Mouse (Mus musculus) limb, embryonic 11.5 days (tissue): ENCODE data around the gene Trp53rkb. TPM values are rescaled to one million over a fixed set of nuclear protein-coding genes. Genes with fewer than 3 reads are reported as not detected.
"Not testable (repeated sequence)": the region's sequence is repeated elsewhere in the genome, so short reads cannot be mapped to it uniquely, and the experiment has no call there.

Source experiments
- ATAC-seq: fragments of 200-750 bp; cut with Nextera tagmentation; 2 replicates; pipeline ENCODE4 v1.8.0; 2017; ENCODE audit warnings: low read depth; ENCODE audit not compliant: insufficient number of reproducible peaks, low FRiP score, low TSS enrichment
- DNase-seq: peaks from one replicate; pipeline ENCODE4 v3.0.0-alpha.2; 2015; ENCODE audit warnings: low spot score
- H3K27ac ChIP-seq: fragments of 300-500 bp; sonication (generic); replicated peaks from 2 replicates; pipeline ENCODE4 v1.5.1; 2014; ENCODE audit warnings: low read depth, mild to moderate bottlenecking, low read length
- H3K27me3 ChIP-seq: fragments of 300-500 bp; sonication (generic); 2 replicates; pipeline ENCODE4 v1.6.1; 2014; ENCODE audit warnings: mild to moderate bottlenecking, low read length, mixed read lengths; ENCODE audit not compliant: control insufficient read depth, insufficient read depth
- H3K36me3 ChIP-seq: fragments of 300-500 bp; sonication (generic); 2 replicates; pipeline ENCODE4 v1.6.1; 2014; ENCODE audit warnings: mild to moderate bottlenecking, low read length, moderate library complexity, mixed read lengths; ENCODE audit not compliant: control insufficient read depth, insufficient read depth
- H3K4me1 ChIP-seq: fragments of 300-500 bp; sonication (generic); 2 replicates; pipeline ENCODE4 v1.6.1; 2014; ENCODE audit warnings: low read length, mixed read lengths; ENCODE audit not compliant: control insufficient read depth, insufficient read depth
- H3K4me2 ChIP-seq: fragments of 300-500 bp; sonication (generic); 2 replicates; pipeline ENCODE4 v1.6.1; 2014; ENCODE audit warnings: low read depth, mild to moderate bottlenecking, moderate library complexity; ENCODE audit not compliant: severe bottlenecking
- H3K4me3 ChIP-seq: fragments of 300-500 bp; sonication (generic); 2 replicates; pipeline ENCODE4 v1.5.1; 2014; ENCODE audit warnings: low read depth, low read length
- H3K9ac ChIP-seq: fragments of 300-500 bp; sonication (generic); 2 replicates; pipeline ENCODE4 v1.6.1; 2014; ENCODE audit warnings: mild to moderate bottlenecking, low read length
- H3K9me3 ChIP-seq: fragments of 300-500 bp; sonication (generic); 2 replicates; pipeline ENCODE4 v1.6.1; 2016; ENCODE audit warnings: low read length; ENCODE audit not compliant: control insufficient read depth
- WGBS: fragments of 180-500 bp; shearing (Covaris S2); extraction: QIAGEN DNeasy Blood & Tissue Kit; methylation state at CpG from one replicate; pipeline ENCODE4 v1.1.7; 2014; 5-methylcytosine and 5-hydroxymethylcytosine counted together
- polyA plus RNA-seq: library from polyadenylated mRNA; unstranded; fragments of >200 nt; fragmentation: Nextera tagmentation; extraction: Ambion mirVana; gene quantifications from 2 replicates; pipeline ENCODE4 v1.2.1, GENCODE M21; 2014

Trp53rkb gene
- polyA plus RNA-seq, 1 experiment from 2014 or later: 11.1 TPM

GRCm38 (mm10) chr2:166780980-166781578 is 11.3 kb upstream of the Trp53rkb start:
- H3K27ac ChIP-seq: no peak overlapping the region
- no peaks in the 10 kb centered on the region for H3K9me3 ChIP-seq
- 15% methylated on average over 9 of the region's 9 CpGs for WGBS
- ATAC-seq (0 out of 2 replicates have a peak, but pooled peaks have one; percentile 44), DNase-seq (peak; percentile 91)
- no peaks in the 10 kb centered on the region for H3K27me3 ChIP-seq
- no peaks in the 10 kb centered on the region for H3K4me1 ChIP-seq
- H3K36me3 ChIP-seq: no peaks in the 10 kb centered on the region
- H3K4me3 ChIP-seq: no peak overlapping the region
- H3K4me2 ChIP-seq: no peak overlapping the region
- no peak overlapping the region for H3K9ac ChIP-seq

GRCm38 (mm10) chr2:166784376-166784775 is 8.0 kb upstream of the Trp53rkb start:
- Histone ChIP-seq H3K4me3 (no peak overlapping the region), H3K4me1 (no peaks in the 10 kb centered on the region), H3K36me3 (no peaks in the 10 kb centered on the region), H3K27me3 (no peaks in the 10 kb centered on the region), H3K9ac (no peak overlapping the region), H3K4me2 (no peak overlapping the region), H3K9me3 (no peaks in the 10 kb centered on the region), H3K27ac (no peak overlapping the region)
- DNase-seq (no peak), ATAC-seq (no peak)
- WGBS: 76% methylated on average over 6 of the region's 6 CpGs

DNA sequence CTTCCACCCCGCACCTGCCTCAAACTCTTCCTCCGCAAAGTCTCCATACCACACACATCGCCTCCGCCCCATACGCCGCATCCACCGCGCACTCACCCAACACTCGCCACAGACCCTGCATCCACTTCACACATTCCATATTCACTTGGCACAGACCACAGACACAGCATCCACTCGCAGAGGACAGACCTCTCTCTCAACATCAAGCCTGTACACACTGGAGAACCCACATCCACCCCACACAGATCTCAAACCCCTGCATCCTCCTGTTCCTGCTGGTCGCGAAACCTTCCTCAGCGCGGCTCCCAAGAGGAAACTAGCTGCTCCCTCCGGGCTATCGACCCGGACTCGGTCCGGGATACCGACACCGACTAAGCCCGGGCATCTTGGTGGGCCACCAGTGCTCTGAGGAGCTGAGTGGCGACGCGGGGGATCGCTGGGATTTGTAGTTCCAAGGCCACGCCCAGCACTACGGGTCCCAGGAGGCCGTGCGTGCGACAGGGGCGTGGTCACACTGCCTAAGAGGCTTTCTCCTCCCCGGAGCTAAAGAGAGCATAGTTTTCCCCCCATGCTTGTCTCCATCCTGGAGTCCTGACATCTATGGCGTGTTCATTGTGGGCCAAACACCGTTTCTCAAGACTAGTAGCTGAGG is 5.9 kb upstream of the Trp53rkb start:
- no peaks in the 10 kb centered on the region for H3K36me3 ChIP-seq
- no peaks in the 10 kb centered on the region for H3K9me3 ChIP-seq
- 0 out of 2 replicates have a peak overlapping the region, but pooled peaks have one; percentile 4 for H3K27ac ChIP-seq
- no peaks in the 10 kb centered on the region for H3K27me3 ChIP-seq
- WGBS: under 1% methylated on average over 35 of the region's 35 CpGs
- H3K4me3 ChIP-seq: peak overlapping the region; percentile 70
- peak; percentile 92 for DNase-seq
- H3K4me2 ChIP-seq: peak overlapping the region; percentile 92
- peak; percentile 91 for ATAC-seq
- H3K9ac ChIP-seq: peak overlapping the region; percentile 73
- H3K4me1 ChIP-seq: no peaks in the 10 kb centered on the region

DNA sequence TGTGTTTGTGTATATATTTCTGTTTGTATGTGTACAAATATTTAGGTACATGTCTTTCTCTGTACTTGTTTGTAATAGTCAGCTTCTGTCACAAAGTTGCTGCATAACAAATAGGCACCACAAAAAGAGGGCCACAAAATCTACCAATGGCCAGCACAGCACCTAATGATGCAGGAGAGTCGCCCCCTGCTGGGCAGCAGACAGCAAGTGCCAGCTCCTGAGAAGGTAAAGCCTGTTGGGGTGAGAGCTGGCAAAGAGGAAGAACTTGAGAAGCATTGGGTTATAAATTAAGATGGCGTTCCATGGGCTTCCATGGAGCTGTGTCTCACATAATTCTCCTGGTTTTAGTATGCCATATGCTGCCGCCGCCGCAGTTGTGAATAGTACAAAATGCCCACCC is 593 bp upstream of the Trp53rkb start:
- no peak for ATAC-seq
- Histone ChIP-seq H3K4me1 (peaks cover 7% of the 10 kb centered on the region), H3K27me3 (no peaks in the 10 kb centered on the region), H3K27ac (no peak overlapping the region), H3K4me2 (no peak overlapping the region), H3K4me3 (no peak overlapping the region), H3K9me3 (no peaks in the 10 kb centered on the region), H3K36me3 (no peaks in the 10 kb centered on the region), H3K9ac (no peak overlapping the region)
- WGBS: 79% methylated on average over 5 of the region's 5 CpGs
- DNase-seq: no peak

DNA sequence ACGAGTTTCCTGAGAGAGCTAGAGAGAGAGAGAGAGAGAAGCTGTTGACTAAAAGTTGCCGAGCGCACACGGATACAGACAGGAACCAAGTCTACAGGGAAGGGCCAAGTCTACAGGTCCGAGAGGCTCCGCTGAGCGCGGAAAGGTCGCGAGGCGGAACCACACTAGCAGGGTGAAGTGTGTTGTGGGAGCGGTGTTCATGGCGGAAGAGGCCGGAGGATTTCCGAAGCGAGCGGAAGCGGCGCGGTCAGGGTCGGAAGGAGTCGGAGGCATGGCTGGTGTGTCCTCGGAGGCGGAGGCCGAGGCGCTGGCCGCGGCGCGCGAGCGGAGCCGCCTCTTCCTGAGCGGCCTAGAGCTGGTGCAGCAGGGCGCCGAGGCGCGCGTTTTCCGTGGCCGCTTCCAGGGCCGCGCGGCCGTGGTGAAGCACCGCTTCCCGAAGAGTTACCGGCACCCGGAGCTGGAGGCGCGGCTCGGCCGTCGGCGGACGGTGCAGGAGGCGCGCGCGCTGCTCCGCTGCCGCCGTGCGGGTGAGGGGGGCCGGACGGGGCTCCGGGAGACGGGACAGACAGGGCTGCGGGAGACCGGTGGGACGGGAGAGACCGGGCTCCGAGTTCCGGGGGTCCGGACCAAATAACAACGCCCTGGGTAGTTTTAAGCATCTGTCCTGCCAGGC is 1.3 kb downstream of the Trp53rkb start:
- peak overlapping the region; percentile 69 for H3K4me2 ChIP-seq
- H3K4me3 ChIP-seq: peak overlapping the region; percentile 83
- not testable (repeated sequence) for H3K9me3 ChIP-seq, H3K36me3 ChIP-seq, H3K27me3 ChIP-seq, H3K4me1 ChIP-seq
- peak overlapping the region; percentile 60 for H3K27ac ChIP-seq
- peak overlapping the region; percentile 81 for H3K9ac ChIP-seq
- under 1% methylated on average over 69 of the region's 76 CpGs for WGBS
- DNase-seq (peak; percentile 88), ATAC-seq (peak; percentile 86)

DNA sequence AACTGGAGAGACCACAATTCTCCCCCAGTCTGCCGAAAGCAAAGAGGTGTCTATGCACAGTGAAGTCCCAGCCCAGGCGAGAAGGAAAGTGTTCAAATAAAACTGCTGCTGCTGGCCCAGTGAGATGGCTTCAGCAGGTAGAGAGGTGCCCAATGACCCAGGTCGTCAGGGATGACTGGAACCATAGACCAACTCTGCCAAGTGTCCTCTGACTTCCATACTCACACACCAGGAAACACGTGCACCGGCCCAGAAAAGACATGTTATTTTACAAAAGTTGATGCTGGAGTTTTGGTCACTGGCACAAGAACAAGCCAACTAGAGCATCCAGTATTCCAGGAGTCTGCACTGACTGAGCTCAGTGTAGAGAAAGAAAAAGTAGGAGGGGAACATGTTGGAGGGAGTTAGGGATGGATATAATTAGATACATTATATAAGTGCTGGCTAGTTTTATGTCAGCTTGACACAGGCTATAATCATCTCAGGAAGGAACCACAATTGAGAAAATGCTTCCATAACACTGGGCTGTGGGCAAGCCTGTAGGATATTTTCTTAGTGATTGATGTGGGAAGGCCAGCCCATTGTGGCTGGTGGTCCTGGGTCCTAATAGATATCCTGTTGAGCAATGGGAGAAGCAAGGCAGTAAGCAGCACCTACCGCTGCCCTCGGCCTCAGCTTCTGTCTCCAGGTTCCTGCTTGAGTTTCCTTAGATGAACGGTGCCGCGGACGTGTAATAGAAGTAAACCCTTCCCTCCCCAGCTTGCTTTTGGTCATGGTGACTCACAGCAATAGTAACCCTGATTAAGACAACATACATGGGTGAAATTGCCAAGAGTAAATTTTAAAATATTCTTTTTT is 7.5 kb downstream of the Trp53rkb start:
- no peaks in the 10 kb centered on the region for H3K27me3 ChIP-seq
- no peak for DNase-seq
- no peaks in the 10 kb centered on the region for H3K4me1 ChIP-seq
- H3K27ac ChIP-seq: no peak overlapping the region
- no peak overlapping the region for H3K4me3 ChIP-seq
- H3K36me3 ChIP-seq: peaks cover 5% of the 10 kb centered on the region; the same call in 1 of the 2 replicates
- no peak overlapping the region for H3K9ac ChIP-seq
- WGBS: 83% methylated on average over 11 of the region's 11 CpGs
- no peak overlapping the region for H3K4me2 ChIP-seq
- H3K9me3 ChIP-seq: no peaks in the 10 kb centered on the region
- ATAC-seq: no peak

DNA sequence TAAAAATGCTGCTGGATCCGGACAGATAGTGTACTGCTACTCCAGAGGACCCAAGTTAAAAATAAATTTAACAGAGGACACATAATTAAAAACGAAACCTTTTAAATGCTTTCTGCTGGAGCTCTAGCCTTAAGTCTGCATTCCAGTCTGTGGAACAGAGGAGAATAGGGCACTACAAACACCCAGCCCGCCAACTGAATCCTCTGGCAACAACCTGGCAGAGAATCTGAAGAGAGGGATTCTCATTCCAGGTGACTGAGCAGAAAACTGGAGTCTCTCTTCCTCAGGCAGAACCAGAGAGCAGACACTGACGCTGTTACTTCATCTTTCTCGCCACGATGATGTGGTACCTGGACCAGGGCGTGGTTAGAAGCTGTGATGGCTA is 8.1 kb downstream of the Trp53rkb start:
- Histone ChIP-seq H3K27ac (no peak overlapping the region), H3K36me3 (peaks cover 5% of the 10 kb centered on the region; the same call in 1 of the 2 replicates), H3K9me3 (no peaks in the 10 kb centered on the region), H3K27me3 (no peaks in the 10 kb centered on the region), H3K4me2 (no peak overlapping the region), H3K9ac (no peak overlapping the region), H3K4me1 (no peaks in the 10 kb centered on the region), H3K4me3 (no peak overlapping the region)
- 82% methylated on average over 7 of the region's 7 CpGs for WGBS
- ATAC-seq: no peak
- no peak for DNase-seq

GRCm38 (mm10) chr2:166801436-166801835 is 9.1 kb downstream of the Trp53rkb start:
- WGBS: 70% methylated on average over 2 of the region's 2 CpGs
- no peak overlapping the region for H3K27ac ChIP-seq

More at GRCm38 (mm10) chr2:166801436-166801835, 9.1 kb downstream of the Trp53rkb start:
- Histone ChIP-seq H3K9me3 (no peaks in the 10 kb centered on the region), H3K9ac (no peak overlapping the region), H3K4me2 (no peak overlapping the region), H3K36me3 (peaks cover 5% of the 10 kb centered on the region; the same call in 1 of the 2 replicates), H3K4me3 (no peak overlapping the region), H3K4me1 (peaks cover 6% of the 10 kb centered on the region; the same call in 1 of the 2 replicates), H3K27me3 (no peaks in the 10 kb centered on the region)
- no peak for DNase-seq
- ATAC-seq: no peak
